Mouse (Mus musculus) neutrophil, adult 65 days (primary cell): ENCODE measurements around the gene Mtr. TPM values are rescaled to one million over a fixed set of nuclear protein-coding genes. Genes with fewer than 3 reads are reported as not detected.

Experiments used
- total RNA-seq: library from RNA; stranded (reverse); gene quantifications from 2 replicates; pipeline ENCODE4 v1.2.4, GENCODE M21; 2023

Gene Mtr
- total RNA-seq = 17.1 and 22.7 TPM in 2 replicates

GRCm38 (mm10) chr13:12257391-12258380 lies at the start of gene Mtr:
Gene Mtr, minus strand, starts transcription at chr13:12258113.

Other genes with a start within 250 kb of the Mtr start
- gene Ryr2, start 151.2 kb downstream of the Mtr start, total RNA-seq = 0.05 TPM in 1 of 2 replicates, not detected in the other
- gene Actn2, start 82.6 kb upstream of the Mtr start, total RNA-seq = not detected in 2 replicates
- 44.8 and 67.3 TPM in 2 replicates for gene Heatr1, start 136.9 kb upstream of the Mtr start, total RNA-seq
- gene Lgals8, start 206.8 kb upstream of the Mtr start, total RNA-seq = 45.4 and 59.7 TPM in 2 replicates